Mouse (Mus musculus) 3134 (cell line): ENCODE results near the gene Cog7.

Experiments
- DNase-seq: peaks from one replicate; pipeline ENCODE4 v3.0.0-alpha.2; 2011; ENCODE audit warnings: low spot score; ENCODE audit not compliant: insufficient read length; ENCODE audit errors: extremely low read depth

The Cog7 gene

GRCm38 (mm10) chr7:121954891-121955669 is 26.4 kb downstream of the Cog7 start:
- DNase-seq = no peak

- DNase-seq = no peak
These were observed 34.0 kb downstream of the Cog7 start for GRCm38 (mm10) chr7:121947513-121947912.

GRCm38 (mm10) chr7:121946196-121946595 is 35.3 kb downstream of the Cog7 start:
- DNase-seq = no peak

GRCm38 (mm10) chr7:121942371-121942770 is 39.1 kb downstream of the Cog7 start:
- no peak for DNase-seq

- no peak for DNase-seq
These were observed 39.9 kb downstream of the Cog7 start for GRCm38 (mm10) chr7:121941640-121942039.

- DNase-seq = no peak
These were observed 40.5 kb downstream of the Cog7 start for GRCm38 (mm10) chr7:121941016-121941415.

- DNase-seq = no peak
These were observed 41.8 kb downstream of the Cog7 start for GRCm38 (mm10) chr7:121939729-121940128.

- DNase-seq = no peak
These were observed 42.3 kb downstream of the Cog7 start for GRCm38 (mm10) chr7:121939244-121939643.

- no peak for DNase-seq
These were observed 43.2 kb downstream of the Cog7 start for GRCm38 (mm10) chr7:121938124-121938891.

GRCm38 (mm10) chr7:121936861-121937630 is 44.5 kb downstream of the Cog7 start:
- DNase-seq = no peak

- DNase-seq = no peak
These were observed 45.4 kb downstream of the Cog7 start for GRCm38 (mm10) chr7:121935906-121936794.

GRCm38 (mm10) chr7:121934346-121934745 is 47.2 kb downstream of the Cog7 start:
- no peak for DNase-seq

GRCm38 (mm10) chr7:121933675-121934074 is 47.8 kb downstream of the Cog7 start:
- no peak for DNase-seq

GRCm38 (mm10) chr7:121931246-121931645 is 50.3 kb downstream of the Cog7 start:
- DNase-seq = no peak

- DNase-seq = no peak
These were observed 53.6 kb downstream of the Cog7 start for GRCm38 (mm10) chr7:121927882-121928281.

GRCm38 (mm10) chr7:121924361-121924760 is 57.1 kb downstream of the Cog7 start:
- DNase-seq = no peak

- DNase-seq = no peak
These were observed 67.6 kb downstream of the Cog7 start for GRCm38 (mm10) chr7:121913944-121914343.

GRCm38 (mm10) chr7:121912250-121912649 is 69.3 kb downstream of the Cog7 start:
- no peak for DNase-seq

GRCm38 (mm10) chr7:121906879-121907278 is 74.6 kb downstream of the Cog7 start:
- no peak for DNase-seq

GRCm38 (mm10) chr7:121902757-121903411 is 78.6 kb downstream of the Cog7 start:
- no peak for DNase-seq
